Mouse (Mus musculus): ENCODE data around the gene Arhgef40.
A peak's percentile ranks its signal among the peaks of the same experiment; 100 is the strongest.

Arhgef40 gene

DNA sequence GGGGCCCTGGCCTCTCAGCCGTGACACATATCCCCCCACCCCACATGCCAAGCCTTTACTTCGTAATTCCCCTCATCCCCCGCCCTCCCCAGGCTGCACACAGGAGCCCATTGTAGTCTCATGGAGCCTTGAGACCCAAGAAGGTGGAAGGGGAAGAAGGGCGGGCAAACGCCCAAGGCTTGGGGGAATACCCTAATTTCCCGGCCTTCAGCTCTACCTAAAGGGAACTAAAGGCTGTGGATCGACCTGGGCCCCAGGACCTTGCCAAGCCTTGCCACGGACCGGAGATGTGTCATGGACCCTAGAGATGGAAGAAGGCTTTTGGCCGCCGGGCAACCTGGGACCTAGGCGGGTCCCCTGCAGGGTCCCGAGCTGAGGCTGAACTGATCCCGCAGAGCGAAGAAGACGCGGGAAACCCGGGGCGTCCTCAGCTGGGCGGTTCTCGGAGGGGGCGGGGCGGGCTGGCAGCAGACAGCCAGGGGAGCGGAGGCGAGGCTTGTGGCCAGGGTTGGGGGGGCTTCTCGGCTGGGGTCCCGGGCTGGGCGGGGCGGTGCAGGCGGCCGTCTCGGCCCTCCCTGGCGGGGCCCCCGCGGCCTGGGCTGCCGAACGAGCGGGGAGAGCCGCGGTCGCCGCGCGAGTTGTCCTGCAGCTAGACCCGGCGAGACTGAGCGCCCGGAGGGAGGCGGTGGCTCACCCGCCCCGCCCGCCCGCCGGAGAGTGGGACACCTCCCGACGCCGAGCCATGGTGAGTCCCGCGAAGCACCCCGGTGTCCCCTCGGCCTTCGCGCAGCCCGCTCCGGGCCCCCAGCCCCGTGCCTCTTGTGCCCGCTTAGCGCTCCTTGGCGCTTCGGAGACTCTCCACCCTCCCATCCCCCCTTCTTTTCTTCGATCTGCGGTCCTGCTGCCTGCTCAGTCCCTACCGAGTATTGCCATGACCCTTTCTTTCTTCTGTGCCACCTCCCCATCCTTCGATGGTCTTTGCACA is at the start of gene Arhgef40:
Gene Arhgef40, plus strand, starts transcription at position 473 of the 985 bp plus-strand sequence.
- peak; percentile 68 for DNase-seq (ENCODE audit: low spot score)

DNA sequence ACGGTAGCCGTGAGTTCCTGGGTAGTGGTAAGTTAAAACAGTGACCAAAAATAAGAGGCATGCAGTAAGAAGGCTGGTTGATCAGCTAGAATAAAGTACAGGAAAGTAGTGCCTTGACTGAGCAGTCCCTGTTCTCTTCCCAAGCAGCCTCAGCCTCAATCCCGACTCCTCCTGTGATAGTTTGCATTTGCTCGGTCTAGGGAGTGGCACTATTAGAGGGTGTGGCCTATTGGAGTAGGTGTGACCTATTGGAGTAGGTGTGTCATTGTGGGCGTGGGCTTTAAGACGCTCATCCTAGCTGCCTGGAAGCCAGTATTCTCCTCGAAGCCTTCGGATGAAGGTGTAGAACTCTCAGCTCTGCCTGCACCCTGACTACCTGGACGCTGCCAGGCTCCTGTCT is 45.5 kb upstream of the Arhgef40 start:
- DNase-seq (ENCODE audit: low spot score): no peak

DNA sequence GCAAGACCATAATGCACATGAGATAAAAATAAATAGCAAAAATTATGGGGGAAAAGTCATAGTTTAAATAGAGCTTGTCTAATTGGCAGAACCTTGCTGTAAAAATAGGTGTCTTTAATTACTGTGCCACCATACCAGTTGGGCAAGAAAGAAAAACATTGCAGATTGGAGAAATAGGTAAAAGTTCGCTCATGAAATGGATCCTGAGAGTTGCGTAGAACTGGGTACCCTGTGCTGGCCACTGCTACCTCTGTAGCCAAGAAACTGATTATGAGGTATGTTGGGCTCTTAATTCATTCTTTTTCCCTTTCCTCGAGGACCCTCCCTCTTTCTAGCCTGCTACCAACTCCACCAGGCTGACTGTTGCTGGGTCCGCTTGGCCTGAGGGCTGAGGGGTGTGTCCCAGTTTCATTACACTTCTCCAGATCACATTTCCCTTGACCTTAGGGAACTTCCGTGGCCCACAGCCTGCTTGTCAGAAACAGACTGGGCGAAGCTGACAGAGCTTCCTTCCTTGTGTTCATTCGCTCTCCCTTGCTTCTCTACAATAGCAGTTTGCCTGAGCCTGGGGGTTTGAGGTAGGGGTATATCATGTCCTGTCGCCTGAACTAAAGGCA is 43.5 kb upstream of the Arhgef40 start:
- DNase-seq (ENCODE audit: low spot score): no peak

DNA sequence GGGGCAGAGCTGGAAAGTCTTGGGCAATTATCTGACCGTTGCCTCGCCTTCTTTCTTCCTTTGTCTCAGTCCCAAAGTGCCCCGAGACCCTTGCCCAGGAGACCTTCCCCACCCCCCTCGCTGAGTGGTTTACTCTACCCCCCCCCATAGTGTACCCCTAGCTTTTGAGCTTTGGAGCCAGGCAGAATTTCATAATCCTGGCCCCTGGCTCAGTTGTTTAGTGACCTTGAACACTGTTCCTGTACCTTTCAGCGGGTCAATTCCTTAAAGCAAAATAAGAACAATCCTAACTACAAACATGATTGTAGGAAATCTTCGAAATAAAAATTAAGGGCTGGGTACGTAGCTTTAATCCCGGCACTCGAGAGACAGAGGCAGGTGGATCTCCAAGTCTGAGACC is 42.9 kb upstream of the Arhgef40 start:
- DNase-seq (ENCODE audit: low spot score): no peak

DNA sequence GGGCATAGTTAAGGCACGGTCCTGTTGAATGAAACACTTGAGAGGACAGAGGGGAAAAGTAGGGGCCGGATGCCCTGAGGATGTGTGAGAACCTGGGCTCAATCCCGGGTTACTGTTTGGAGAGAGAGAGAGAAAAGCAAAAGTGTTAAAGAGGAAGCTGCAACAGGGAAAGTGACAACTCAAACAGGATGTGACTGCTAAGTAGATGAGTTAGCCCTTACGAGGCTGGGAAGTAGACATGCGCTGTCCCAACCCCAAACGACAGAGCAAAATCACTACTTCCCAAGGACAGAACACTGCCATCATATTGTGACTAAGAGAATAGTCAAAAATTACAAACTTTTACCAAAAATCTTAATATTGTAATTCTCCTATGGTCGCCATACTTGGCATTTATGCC is 42.3 kb upstream of the Arhgef40 start:
- DNase-seq (ENCODE audit: low spot score): no peak

DNA sequence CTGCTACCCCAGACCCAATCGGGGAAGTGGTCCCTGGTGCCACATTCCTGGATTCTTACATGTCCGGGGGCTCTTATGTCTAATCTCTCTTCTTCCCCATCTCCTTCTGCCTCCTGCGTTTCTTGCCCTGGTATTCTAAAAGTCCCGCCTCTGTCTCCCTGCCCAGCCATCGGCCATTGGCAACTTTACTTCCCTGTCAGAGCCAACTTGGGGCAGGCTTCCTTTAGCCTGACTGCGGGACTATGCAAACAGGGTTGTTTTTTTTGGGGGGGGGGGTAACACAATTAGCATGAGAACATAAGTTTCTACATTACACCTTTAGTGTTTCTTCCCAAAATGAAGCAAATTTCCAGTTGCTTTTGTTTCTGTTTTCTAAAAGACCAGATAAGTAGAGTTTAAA is 41.2 kb upstream of the Arhgef40 start:
- DNase-seq (ENCODE audit: low spot score): no peak

DNA sequence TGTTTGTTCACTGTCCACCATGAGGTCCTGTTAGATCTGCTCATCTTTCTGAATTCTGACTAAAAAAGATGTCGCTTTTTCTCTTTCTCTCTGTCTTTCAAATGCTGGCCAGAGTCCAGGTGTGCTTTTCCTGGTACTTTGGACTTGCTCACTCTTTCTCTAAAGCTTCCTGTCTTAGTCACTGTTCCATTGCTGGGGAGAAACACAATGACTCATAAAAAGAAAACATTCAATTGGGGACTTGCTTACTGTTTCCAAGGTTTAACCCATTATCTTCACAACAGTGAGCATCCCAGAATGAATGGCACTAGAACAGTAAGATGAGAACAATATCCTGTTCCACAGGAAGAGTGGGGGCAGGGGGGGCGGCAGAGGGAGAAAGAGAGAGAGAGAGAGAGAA is 24.2 kb upstream of the Arhgef40 start:
- no peak for DNase-seq (ENCODE audit: low spot score)

DNA sequence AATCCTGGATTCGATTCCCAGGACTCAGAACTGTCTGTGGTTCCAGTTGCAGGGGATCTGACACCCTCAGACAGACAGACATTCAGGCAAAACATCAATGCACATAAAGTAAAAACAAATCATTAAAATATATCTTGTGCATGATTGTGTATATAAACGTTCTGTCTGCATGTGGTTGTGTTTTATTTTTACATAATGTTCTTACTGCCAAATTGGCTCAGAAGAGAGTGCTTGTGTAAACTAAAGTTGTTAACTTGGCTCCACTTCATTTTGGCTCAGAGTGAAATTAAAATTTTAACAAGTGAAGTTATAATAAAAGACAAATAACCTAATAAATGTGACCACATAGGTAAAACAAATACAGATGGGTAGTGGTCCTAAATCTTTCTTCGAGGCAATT is 17.1 kb upstream of the Arhgef40 start:
- no peak for DNase-seq (ENCODE audit: low spot score)

DNA sequence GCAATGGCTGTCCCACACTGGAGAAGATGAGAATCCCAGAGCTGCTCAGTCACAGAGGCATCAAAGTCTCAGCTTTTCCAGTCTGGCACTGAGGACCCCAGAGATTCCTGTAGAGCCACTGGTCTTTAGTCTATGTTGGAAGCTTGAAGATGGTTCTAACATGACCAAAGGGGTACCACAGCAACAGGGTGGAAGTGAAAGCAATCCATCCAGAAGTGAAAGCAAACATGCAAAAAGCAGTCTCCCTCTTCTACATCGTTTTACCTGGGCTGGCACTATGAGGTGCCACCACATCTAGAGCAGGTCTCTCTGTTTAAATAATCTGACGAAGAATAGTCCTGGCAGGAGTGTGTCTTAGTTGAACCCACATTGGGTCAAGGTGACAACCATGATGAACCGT is 5.3 kb upstream of the Arhgef40 start:
- no peak for DNase-seq (ENCODE audit: low spot score)

DNA sequence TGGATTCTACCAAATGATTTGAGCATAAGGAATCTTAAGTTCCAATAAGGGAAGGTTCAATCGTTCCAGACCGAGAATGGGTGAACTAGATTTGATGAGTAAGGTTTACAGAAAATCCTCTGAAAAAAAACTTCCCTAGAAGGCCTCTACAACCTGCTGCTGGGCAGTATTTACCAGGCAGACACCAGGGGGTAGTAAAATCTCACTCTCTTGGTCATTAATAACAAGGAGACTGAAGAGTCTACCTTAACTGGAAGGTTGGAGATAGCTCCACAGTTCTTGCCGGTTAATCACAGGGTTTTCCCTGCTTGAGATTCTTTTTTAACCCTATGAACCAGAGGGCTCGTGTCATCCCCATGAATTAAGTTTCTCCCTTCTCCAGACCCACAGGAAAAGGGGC is 1.3 kb upstream of the Arhgef40 start:
- peak; percentile 54 for DNase-seq (ENCODE audit: low spot score)

DNA sequence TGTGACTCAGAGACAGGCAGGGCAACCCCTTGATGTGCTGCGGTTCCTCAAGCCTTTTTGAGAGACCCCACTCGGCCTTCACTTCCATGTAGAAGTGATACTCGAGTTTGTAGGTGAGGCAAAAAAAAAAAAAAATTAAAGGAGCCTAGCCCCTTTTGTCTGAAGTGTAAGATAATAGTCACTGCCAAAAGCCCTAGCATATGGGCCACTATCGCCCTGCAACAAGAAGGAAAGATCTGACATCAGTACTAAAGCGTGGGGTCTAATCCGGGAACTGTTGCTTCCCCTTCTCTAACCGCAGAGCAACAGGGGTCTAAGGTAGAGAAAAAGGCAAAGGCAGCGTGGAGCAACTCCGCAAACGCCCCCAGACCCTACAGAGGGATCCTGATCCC is 668 bp upstream of the Arhgef40 start:
- DNase-seq (ENCODE audit: low spot score): no peak

DNA sequence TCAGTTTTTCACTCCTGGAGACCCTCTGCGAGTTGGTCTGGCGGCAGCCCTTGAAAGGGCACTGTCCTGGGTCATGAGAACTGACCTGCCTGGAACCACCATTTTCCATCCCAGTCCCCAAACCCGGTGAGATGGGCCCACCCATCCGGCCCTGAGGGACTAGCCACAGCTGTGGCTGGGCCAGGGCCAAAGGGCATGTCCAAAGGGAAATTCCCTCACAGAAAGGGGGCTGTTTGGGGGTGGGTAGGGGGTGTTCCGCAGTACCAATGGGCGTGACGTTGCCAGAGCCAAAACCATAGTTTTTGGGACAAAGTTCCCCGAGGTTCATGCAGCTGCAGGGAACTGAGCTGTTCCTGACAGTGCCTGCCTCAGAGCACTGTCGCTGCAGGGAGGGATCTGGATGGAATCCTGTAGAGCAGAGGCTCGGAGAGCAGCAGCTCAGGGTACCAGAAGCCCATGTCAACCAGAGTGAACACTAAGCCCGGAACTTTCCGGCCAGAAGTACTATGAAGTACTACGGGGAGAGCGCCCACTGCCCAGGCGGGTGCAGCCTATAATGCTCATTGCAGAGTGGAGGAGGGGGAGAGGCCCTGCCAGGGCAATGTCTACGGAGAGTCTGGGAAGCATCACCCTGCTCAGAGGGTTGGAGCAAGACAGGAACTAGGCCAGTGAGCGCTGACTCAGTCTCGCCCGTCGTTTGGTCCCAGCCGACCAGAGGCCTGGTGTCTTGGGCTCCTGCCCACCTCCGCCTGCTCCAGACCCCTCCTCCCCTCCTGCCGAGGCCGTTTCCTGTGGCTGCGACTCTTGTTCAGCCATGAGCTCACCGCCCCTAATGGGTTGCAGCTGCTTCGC is 1.0 kb downstream of the Arhgef40 start:
- peak; percentile 93 for DNase-seq (ENCODE audit: low spot score)

DNA sequence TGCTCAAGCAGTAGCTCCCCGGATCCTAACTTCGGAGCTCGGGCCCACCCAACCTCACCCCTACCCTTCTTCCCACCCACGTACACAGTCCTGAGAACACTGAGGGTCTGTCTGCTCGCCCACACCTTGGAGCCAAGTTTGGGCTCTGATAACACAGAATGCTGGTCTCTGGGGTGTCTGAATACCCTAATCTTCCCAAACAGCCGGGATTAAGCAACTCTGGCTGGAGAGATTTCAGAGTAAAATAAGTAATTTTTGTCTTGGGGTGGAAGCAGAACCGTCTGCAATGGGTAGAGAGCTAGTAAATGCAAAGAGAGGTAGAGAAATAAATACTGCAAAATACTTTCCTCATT is 1.6 kb downstream of the Arhgef40 start:
- DNase-seq (ENCODE audit: low spot score): no peak

DNA sequence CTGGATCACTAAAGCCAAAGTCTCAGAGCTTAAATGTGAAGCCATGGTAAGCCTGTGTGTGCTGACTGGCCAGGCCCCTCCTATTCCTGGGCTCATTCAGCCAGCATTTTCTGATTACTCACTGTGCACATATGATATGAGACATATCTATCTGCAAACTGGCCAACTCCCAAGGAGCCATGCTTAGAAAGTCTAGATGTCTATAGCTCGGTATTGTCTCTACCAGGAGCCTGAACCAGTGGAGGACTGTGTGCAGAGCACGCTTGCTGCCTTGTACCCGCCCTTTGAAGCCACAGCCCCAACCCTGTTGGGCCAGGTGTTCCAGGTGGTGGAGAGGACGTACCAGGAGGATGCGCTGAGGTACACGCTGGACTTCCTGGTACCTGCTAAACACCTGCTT is 2.7 kb downstream of the Arhgef40 start:
- DNase-seq (ENCODE audit: low spot score): no peak

DNA sequence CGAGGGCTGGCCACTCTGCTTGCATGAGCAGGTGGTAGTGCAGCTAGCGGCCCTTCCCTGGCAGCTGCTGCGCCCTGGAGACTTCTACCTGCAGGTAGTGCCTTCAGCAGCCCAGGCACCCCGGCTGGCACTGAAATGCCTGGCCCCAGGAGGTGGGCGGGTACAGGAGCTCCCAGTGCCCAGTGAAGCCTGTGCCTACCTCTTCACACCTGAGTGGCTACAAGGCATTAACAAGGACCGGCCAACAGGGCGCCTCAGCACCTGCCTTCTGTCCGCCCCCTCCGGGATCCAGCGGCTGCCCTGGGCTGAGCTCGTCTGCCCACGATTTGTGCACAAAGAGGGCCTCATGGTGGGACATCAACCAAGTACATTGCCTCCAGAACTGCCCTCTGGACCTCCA is 4.2 kb downstream of the Arhgef40 start:
- DNase-seq (ENCODE audit: low spot score): no peak

DNA sequence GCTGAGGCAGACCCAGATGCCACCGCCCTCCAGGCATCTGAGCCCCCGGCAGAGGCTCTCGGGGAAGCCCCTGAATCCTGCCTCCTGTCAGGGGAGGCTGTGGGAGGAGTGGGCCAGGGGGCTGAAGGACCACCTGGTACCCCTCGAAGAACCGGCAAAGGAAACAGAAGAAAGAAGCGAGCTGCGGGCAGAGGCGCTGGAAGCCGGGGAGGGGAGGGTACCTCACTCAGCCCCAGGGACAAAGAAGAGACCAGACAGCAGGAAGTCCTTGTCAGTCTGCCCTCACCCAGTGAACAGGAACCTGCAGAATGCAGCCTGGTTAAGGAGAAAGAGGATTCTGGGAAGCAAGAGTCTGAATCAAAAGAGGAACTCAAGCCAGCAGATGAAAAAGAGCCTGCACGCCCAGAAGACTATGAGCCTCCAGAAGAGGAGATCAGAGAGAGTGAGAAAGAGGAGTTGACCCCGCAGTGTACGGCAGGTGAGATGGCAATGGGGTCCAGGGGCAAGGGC is 5.0 kb downstream of the Arhgef40 start:
- no peak for DNase-seq (ENCODE audit: low spot score)

DNA sequence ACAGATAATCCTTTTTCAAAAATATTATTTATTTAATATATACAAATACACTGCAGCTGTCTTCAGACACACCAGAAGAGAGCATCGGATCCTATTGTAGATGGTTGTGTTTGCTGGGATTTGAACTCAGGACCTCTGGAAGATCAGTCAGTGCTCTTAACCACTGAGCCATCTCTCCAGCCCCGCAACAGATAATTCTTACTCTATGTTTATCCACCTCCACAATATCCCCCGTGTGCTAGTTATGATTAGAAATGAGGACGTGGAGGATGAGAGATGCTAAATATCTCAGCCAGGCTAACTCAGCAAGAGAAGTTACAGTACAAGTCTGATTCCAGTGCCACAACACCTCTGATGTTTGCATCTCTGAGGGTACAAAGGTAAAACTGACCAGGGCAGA is 9.9 kb downstream of the Arhgef40 start:
- DNase-seq (ENCODE audit: low spot score): no peak

DNA sequence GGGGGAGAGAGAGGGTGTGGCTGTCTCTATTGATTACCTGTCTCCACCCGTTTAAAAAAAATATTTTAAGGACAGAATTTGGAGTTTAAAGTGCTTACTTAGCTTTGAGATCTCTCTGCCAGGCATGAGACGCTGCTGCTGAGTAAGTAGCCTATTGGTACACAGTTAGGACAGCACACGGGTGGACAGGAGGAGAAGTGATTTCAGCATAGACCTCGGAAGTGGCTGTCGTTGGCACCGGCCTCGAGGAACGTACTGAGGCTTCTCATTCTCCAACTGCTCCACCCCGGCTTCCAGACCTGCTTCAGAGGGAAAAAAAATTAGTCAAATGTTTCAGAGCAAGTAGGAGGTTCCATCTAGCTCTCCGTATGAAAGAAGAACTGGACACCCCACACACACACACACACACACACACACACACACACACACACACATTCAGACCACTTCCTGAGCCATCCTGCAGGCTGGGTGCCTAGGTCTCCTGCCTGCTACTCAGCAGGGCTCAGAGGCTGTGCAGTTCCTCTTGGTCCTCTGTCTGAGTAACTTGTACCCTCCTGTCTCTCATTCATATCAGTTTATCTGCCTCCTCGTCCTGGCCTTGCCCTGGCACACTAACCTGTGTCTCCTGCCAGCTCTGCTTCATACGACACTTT is 10.8 kb downstream of the Arhgef40 start:
- peak; percentile 5 for DNase-seq (ENCODE audit: low spot score)

DNA sequence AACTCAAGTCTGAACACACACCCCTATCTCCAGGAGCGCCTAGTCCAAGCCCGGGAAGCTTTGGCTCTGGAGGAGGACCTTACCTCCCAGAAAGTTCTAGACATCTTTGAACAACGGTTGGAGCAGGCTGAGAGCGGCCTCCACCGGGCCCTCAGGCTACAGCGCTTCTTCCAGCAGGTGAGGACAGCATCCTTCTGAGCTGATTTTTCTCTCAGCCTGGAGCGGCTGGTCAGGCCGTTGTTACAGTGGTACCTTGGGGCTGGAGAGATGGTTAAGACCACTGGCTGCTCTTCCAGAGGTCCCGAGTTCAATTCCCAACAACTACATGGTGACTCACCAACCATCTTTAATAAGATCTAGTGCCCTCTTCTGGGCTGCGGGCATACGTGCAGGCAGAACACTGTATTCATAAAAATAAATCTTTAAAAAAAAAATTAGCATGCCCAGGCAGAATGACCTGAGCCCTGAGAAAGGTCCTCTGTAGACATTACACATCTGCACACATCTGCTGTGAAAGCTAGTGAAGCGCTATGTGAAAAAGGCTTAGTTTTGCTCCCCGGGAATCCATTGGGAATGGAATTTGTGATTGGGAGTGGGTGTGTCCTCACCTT is 11.8 kb downstream of the Arhgef40 start:
- peak; percentile 45 for DNase-seq (ENCODE audit: low spot score)

DNA sequence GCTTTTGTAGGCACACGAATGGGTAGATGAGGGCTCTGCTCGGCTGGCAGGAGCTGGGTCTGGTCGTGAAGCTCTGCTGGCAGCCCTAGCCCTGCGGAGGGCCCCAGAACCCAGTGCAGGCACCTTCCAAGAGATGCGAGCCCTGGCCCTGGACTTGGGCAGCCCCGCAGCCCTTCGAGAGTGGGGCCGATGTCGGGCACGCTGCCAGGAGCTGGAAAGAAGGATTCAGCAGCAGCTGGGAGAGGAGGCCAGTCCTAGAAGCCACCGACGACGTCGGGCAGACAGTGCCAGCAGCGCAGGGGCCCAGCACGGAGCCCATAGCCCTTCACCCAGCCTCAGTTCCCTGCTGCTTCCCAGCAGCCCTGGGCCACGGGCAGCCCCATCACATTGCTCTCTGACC is 12.3 kb downstream of the Arhgef40 start:
- no peak for DNase-seq (ENCODE audit: low spot score)

DNA sequence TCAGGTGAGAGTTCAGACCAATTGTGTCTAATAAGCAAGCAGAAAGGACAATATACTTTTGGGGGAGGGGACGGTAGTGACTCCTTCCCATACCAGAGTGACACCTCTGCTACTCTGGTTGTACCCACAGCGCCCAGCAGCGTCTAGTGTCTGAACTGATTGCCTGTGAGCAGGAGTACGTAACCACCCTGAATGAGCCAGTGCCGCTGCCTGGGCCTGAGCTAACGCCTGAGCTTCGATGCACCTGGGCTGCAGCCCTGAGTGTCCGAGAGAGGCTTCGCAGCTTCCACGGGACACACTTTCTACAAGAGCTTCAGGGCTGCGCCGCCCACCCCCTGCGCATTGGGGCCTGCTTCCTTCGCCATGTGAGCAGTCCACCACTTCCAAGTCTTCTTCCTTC is 13.0 kb downstream of the Arhgef40 start:
- DNase-seq (ENCODE audit: low spot score): no peak
